Mouse (Mus musculus) midbrain, embryonic 14.5 days (tissue): ENCODE measurements around the gene Glud1. TPM values are rescaled to one million over a fixed set of nuclear protein-coding genes. Genes with fewer than 3 reads are reported as not detected.

ENCODE experiments used
- ATAC-seq: fragments of 200-750 bp; cut with Nextera tagmentation; 2 replicates; pipeline ENCODE4 v1.8.0; 2017; ENCODE audit warnings: moderate number of reproducible peaks, moderate library complexity; ENCODE audit not compliant: low FRiP score, low TSS enrichment
- DNase-seq: peaks from one replicate; pipeline ENCODE4 v3.0.0-alpha.2; 2015
- H3K27ac ChIP-seq: fragments of 300-500 bp; sonication (generic); replicated peaks from 2 replicates; pipeline ENCODE4 v1.5.1; 2014; ENCODE audit warnings: mild to moderate bottlenecking, low read depth, low read length, moderate library complexity
- H3K27me3 ChIP-seq: fragments of 300-500 bp; sonication (generic); 2 replicates; pipeline ENCODE4 v1.6.1; 2014; ENCODE audit warnings: low read length, control low read depth, mixed read lengths; ENCODE audit not compliant: control insufficient read depth, insufficient read depth
- H3K36me3 ChIP-seq: fragments of 300-500 bp; sonication (generic); 2 replicates; pipeline ENCODE4 v1.6.1; 2014; ENCODE audit warnings: low read length, control low read depth; ENCODE audit not compliant: control insufficient read depth, insufficient read depth
- H3K4me1 ChIP-seq: fragments of 300-500 bp; sonication (generic); 2 replicates; pipeline ENCODE4 v1.6.1; 2014; ENCODE audit warnings: mild to moderate bottlenecking, antibody characterized with exemption, low read length, control low read depth; ENCODE audit not compliant: control insufficient read depth, insufficient read depth
- H3K4me2 ChIP-seq: fragments of 300-500 bp; sonication (generic); 2 replicates; pipeline ENCODE4 v1.6.1; 2014; ENCODE audit warnings: mild to moderate bottlenecking, low read length, moderate library complexity
- H3K4me3 ChIP-seq: fragments of 300-500 bp; sonication (generic); replicated peaks from 2 replicates; pipeline ENCODE4 v1.5.1; 2014; ENCODE audit warnings: low read depth, low read length
- H3K9ac ChIP-seq: fragments of 300-500 bp; sonication (generic); replicated peaks from 2 replicates; pipeline ENCODE4 v1.6.1; 2014; ENCODE audit warnings: mild to moderate bottlenecking, low read length, moderate library complexity
- H3K9me3 ChIP-seq: fragments of 300-500 bp; sonication (generic); 2 replicates; pipeline ENCODE4 v1.6.1; 2016; ENCODE audit warnings: low read length, control low read depth, mixed read lengths; ENCODE audit not compliant: control insufficient read depth
- WGBS: fragments of 180-500 bp; shearing (Covaris S2); extraction: QIAGEN DNeasy Blood & Tissue Kit; methylation state at CpG from one replicate; pipeline ENCODE4 v1.1.7; 2014; 5-methylcytosine and 5-hydroxymethylcytosine counted together
- polyA plus RNA-seq: library from polyadenylated mRNA; unstranded; fragments of >200 nt; fragmentation: Nextera tagmentation; extraction: Ambion mirVana; gene quantifications from 2 replicates; pipeline ENCODE4 v1.2.1, GENCODE M21; 2014

Glud1 gene
- 95.7 and 109 TPM in 2 replicates for polyA plus RNA-seq

DNA sequence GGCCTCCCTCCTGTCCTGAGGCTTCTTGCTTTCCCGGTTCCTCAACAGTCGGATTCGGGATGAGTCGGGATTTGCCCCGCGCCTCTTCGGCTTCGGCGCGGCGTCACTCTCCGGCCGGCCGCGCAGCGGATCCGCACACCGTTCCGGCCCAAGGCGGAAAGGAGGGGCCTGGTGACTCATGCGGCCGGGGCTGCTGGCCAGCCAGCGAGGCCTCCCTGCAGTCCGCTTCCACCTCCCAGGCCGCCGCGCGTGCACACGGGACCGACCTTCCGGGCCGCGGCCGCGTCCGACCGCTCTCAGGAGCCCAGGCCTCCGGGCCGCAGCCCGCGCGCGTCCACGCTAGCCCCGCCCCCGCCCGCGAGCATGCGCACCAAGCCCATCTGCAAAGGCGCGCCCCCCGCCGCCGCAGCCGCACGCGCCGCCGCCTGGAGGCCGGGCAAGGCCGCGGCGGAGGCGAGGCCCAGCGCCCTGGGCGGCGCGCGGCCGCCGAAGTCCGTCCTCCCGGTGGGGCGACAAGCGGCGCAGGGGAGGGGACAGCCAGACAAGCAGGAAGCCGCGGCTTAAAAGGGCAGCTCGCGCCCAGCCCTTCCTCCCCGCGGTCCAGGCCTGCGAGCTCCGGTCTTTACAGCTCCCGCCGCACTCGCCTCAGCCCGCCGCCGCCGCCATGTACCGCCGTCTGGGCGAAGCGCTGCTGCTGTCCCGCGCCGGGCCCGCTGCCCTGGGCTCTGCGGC, at the start of gene Glud1, which contains the start of gene Shld2:
Glud1 (plus strand) TSS at position 494 of the 732 bp plus-strand sequence.
Shld2 (minus strand) TSS at position 260 of the 732 bp plus-strand sequence.
- Histone ChIP-seq H3K4me3 (peak within 1 kb of the TSS; percentile 92), H3K27ac (peak within 1 kb of the TSS; percentile 96), H3K36me3 (no peaks in the 10 kb centered on the region), H3K27me3 (no peaks in the 10 kb centered on the region), H3K9ac (peak within 1 kb of the TSS; percentile 94), H3K4me1 (peaks cover 26% of the 10 kb centered on the region), H3K9me3 (no peaks in the 10 kb centered on the region), H3K4me2 (peak within 1 kb of the TSS; percentile 72)
- under 1% methylated on average over 87 of the region's 100 CpGs for WGBS
- peak; percentile 96 for DNase-seq
- peak; percentile 93 for ATAC-seq

- no peak overlapping the region for H3K4me3 ChIP-seq
- H3K9me3 ChIP-seq, result no peaks in the 10 kb centered on the region
Observed at GRCm38 (mm10) chr14:34268046-34268445, 42.5 kb upstream of the Glud1 start.

GRCm38 (mm10) chr14:34273280-34273679, 37.2 kb upstream of the Glud1 start:
- Histone ChIP-seq H3K4me3 (no peak overlapping the region), H3K4me2 (no peak overlapping the region), H3K27ac (no peak overlapping the region), H3K9me3 (no peaks in the 10 kb centered on the region), H3K27me3 (no peaks in the 10 kb centered on the region), H3K4me1 (no peaks in the 10 kb centered on the region), H3K36me3 (no peaks in the 10 kb centered on the region), H3K9ac (no peak overlapping the region)
- DNase-seq, result peak; percentile 73
- WGBS, result 58% methylated on average over 2 of the region's 2 CpGs
- ATAC-seq, result no peak

More at GRCm38 (mm10) chr14:34268046-34268445, 42.5 kb upstream of the Glud1 start:
- DNase-seq, result no peak
- H3K27ac ChIP-seq, result no peak overlapping the region
- no peak overlapping the region for H3K9ac ChIP-seq
- no peaks in the 10 kb centered on the region for H3K36me3 ChIP-seq
- no peaks in the 10 kb centered on the region for H3K27me3 ChIP-seq
- no peaks in the 10 kb centered on the region for H3K4me1 ChIP-seq
- H3K4me2 ChIP-seq, result no peak overlapping the region
- ATAC-seq, result no peak
- 84% methylated on average over 9 of the region's 9 CpGs for WGBS

DNA sequence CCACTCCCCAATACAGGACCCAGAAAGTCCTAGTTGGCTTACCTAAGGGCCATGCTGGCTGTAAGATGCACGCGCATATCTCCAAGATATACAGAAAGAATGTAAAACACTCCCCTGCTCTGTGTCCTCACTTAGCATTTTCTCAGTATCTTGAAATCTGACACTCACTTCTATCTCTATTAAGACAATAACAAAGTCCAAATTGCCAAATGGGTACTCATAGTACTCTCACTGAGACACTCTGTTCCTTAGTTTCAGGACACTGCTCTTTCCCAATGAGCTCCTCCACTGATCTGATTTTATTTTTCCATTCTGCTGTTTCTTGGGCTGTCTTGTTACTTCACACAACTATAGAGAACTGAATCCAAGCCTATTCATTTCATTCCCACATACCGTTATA, 36.4 kb upstream of the Glud1 start:
- Histone ChIP-seq H3K4me2 (no peak overlapping the region), H3K36me3 (no peaks in the 10 kb centered on the region), H3K4me1 (no peaks in the 10 kb centered on the region), H3K9me3 (no peaks in the 10 kb centered on the region), H3K27ac (no peak overlapping the region), H3K4me3 (no peak overlapping the region), H3K27me3 (no peaks in the 10 kb centered on the region), H3K9ac (no peak overlapping the region)
- ATAC-seq, result no peak
- 94% methylated on average over 3 of the region's 3 CpGs for WGBS
- DNase-seq, result no peak

- WGBS, result 90% methylated on average over 4 of the region's 4 CpGs
- Histone ChIP-seq H3K27ac (no peak overlapping the region), H3K4me3 (no peak overlapping the region), H3K9me3 (no peaks in the 10 kb centered on the region), H3K9ac (no peak overlapping the region), H3K4me2 (no peak overlapping the region), H3K27me3 (no peaks in the 10 kb centered on the region), H3K36me3 (no peaks in the 10 kb centered on the region), H3K4me1 (no peaks in the 10 kb centered on the region)
- ATAC-seq (no peak), DNase-seq (no peak)
Observed at GRCm38 (mm10) chr14:34275225-34275624, 35.3 kb upstream of the Glud1 start.

- H3K9ac ChIP-seq, result no peak overlapping the region
- DNase-seq (no peak), ATAC-seq (no peak)
- H3K27me3 ChIP-seq, result no peaks in the 10 kb centered on the region
- 86% methylated on average over 4 of the region's 4 CpGs for whole genome bisulfite sequencing
- H3K27ac ChIP-seq, result no peak overlapping the region
- no peaks in the 10 kb centered on the region for H3K4me1 ChIP-seq
- H3K36me3 ChIP-seq, result no peaks in the 10 kb centered on the region
- H3K4me2 ChIP-seq, result no peak overlapping the region
- H3K4me3 ChIP-seq, result no peak overlapping the region
- no peaks in the 10 kb centered on the region for H3K9me3 ChIP-seq
Observed at GRCm38 (mm10) chr14:34279726-34280125, 30.8 kb upstream of the Glud1 start.

DNA sequence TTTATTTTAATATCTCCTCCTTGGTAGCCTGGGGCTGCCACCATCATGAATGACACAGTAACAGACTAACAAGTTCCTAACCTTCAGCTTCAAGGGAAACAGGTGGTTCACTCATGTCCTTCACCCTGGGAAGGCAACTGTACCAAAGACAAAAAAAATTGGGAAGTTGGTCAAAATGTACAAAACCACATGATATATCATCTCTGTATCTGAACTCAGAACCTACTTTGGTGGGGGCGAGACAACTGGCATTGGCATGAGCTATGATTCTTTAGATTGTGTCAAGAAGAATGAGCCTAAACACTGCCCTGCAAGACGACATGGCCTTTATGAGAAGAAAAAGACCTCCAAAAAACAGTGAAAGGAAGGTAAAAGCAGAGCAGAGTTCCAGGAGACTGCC, 29.7 kb upstream of the Glud1 start:
- Histone ChIP-seq H3K36me3 (no peaks in the 10 kb centered on the region), H3K27ac (no peak overlapping the region), H3K9me3 (no peaks in the 10 kb centered on the region), H3K4me3 (no peak overlapping the region), H3K4me1 (no peaks in the 10 kb centered on the region), H3K9ac (no peak overlapping the region), H3K27me3 (no peaks in the 10 kb centered on the region), H3K4me2 (no peak overlapping the region)
- DNase-seq (no peak), ATAC-seq (no peak)
- WGBS, result 88% methylated on average over 2 of the region's 2 CpGs

DNA sequence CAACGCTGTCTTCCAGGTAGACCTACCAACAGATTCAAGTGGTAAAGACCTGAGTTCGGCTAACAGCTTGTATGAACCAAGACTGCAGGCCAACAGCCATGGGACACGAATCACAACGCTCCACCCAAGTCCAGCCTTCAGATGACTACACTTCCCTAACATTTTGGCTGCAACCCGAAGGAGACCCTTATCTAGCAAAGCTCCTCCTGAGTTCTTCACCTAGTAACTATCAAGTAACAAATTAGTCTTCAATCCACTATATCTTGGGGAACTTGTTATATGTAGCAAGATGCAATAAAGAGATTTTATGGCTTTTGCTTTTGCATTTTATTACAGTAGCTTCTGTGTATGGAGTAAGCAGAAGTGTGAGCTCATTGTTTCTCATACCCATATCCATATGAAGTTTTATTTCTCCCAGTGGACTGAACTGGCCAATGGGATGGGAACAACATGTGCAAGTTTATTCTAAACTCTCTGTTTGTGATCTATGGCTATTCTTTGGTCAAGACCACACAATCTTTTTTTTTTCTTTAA, 28.7 kb upstream of the Glud1 start:
- Histone ChIP-seq H3K36me3 (no peaks in the 10 kb centered on the region), H3K9me3 (no peaks in the 10 kb centered on the region), H3K4me3 (no peak overlapping the region), H3K9ac (no peak overlapping the region), H3K27ac (no peak overlapping the region), H3K4me2 (no peak overlapping the region), H3K27me3 (no peaks in the 10 kb centered on the region), H3K4me1 (no peaks in the 10 kb centered on the region)
- DNase-seq (no peak), ATAC-seq (no peak)
- WGBS, result 94% methylated on average over 5 of the region's 5 CpGs

GRCm38 (mm10) chr14:34288396-34288795, 22.1 kb upstream of the Glud1 start:
- Histone ChIP-seq H3K4me3 (no peak overlapping the region), H3K27ac (no peak overlapping the region), H3K9me3 (no peaks in the 10 kb centered on the region), H3K4me2 (no peak overlapping the region), H3K4me1 (no peaks in the 10 kb centered on the region), H3K27me3 (no peaks in the 10 kb centered on the region), H3K36me3 (no peaks in the 10 kb centered on the region), H3K9ac (no peak overlapping the region)
- DNase-seq, result no peak
- 87% methylated on average over 2 of the region's 2 CpGs for WGBS
- ATAC-seq, result no peak
